Mouse (Mus musculus) CH12.LX (cell line): ENCODE data around the gene Iqub.

ENCODE experiments used
- CHD1 ChIP-seq: IDR thresholded peaks from 2 replicates; pipeline ENCODE4 v1.6.1; 2012; ENCODE audit warnings: low read depth, low read length, improper control_type of control experiment, inconsistent platforms
- CHD2 ChIP-seq: IDR thresholded peaks from 2 replicates; pipeline ENCODE4 v1.6.1; 2011; ENCODE audit warnings: low read length, improper control_type of control experiment
- CTCF ChIP-seq, 2 experiments: IDR thresholded peaks in 1 of 2; conservative IDR thresholded peaks in 1 of 2; 2 replicates each; pipeline ENCODE4 v1.5.1; 2011 to 2012; ENCODE audit warnings: low read depth in 2 of 2, low read length in 2 of 2, improper control_type of control experiment in 1 of 2, inconsistent platforms in 1 of 2, mild to moderate bottlenecking in 1 of 2, moderate library complexity in 1 of 2
- EP300 ChIP-seq: IDR thresholded peaks from 2 replicates; pipeline ENCODE4 v1.6.1; 2011; ENCODE audit warnings: low read length, improper control_type of control experiment
- MAX ChIP-seq: IDR thresholded peaks from 2 replicates; pipeline ENCODE4 v1.6.1; 2011; ENCODE audit warnings: low read length, improper control_type of control experiment
- PAX5 ChIP-seq: IDR thresholded peaks from 2 replicates; pipeline ENCODE4 v1.6.1; 2012; ENCODE audit warnings: low read length, inconsistent platforms, mixed read lengths
- POLR2A ChIP-seq: IDR thresholded peaks from 2 replicates; pipeline ENCODE4 v1.6.1; 2011; ENCODE audit warnings: low read depth, mild to moderate bottlenecking, improper control_type of control experiment, low read length
- POLR2AphosphoS2 ChIP-seq: IDR thresholded peaks from 2 replicates; pipeline ENCODE4 v1.6.1; 2011; ENCODE audit warnings: low read depth, low read length, improper control_type of control experiment
- SIN3A ChIP-seq: IDR thresholded peaks from 2 replicates; pipeline ENCODE4 v1.6.1; 2012; ENCODE audit warnings: low read length, improper control_type of control experiment, inconsistent platforms
- SMC3 ChIP-seq: IDR thresholded peaks from 2 replicates; pipeline ENCODE4 v1.6.1; 2011; ENCODE audit warnings: low read depth, low read length, improper control_type of control experiment
- TCF12 ChIP-seq: IDR thresholded peaks from 2 replicates; pipeline ENCODE4 v1.6.1; 2014; ENCODE audit warnings: low read depth, mild to moderate bottlenecking, inconsistent platforms, low read length, improper control_type of control experiment

DNA sequence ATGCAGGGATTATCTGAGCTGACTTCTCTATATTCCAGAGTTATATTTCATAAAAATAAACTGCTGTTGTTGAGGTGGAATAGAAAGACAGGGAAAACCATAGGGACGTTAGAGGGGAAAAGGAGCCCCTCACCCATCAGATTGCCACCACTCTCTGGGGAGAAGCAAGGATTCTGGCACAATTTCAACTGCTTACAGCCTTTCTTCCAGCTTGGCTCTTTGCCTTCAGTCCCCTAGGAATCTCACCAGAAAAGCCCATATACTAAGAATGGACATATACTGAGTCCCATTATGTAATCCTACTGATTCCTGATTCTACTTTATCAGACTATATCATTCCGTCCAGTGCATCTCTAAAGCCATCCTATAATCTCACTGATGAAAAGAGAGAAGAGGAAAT, 10.7 kb downstream of the Iqub start:
- no peak for TF ChIP-seq EP300
- TF ChIP-seq TCF12: no peak
- TF ChIP-seq CTCF (conservative IDR thresholded peaks at IDR 0.05 in 1 of 2, IDR thresholded peaks at IDR 0.05 in 1 of 2; ENCODE audit: low read depth in 2 of 2, low read length in 2 of 2): no peak
- no peak for TF ChIP-seq POLR2A
- no peak for TF ChIP-seq SMC3
- TF ChIP-seq POLR2AphosphoS2: no peak
- TF ChIP-seq MAX: no peak
- TF ChIP-seq PAX5: no peak
- no peak for TF ChIP-seq CHD1
- TF ChIP-seq SIN3A: no peak
- no peak for TF ChIP-seq CHD2
